Mouse (Mus musculus) cerebellum, adult (tissue): ENCODE measurements around the gene Trip12.
A peak's percentile ranks its signal among the peaks of the same experiment; 100 is the strongest.

Source experiments
- ATAC-seq: cut with Nextera tagmentation; 2 replicates; pipeline ENCODE4 v1.9.2; 2017; ENCODE audit warnings: mild to moderate bottlenecking, moderate library complexity, mixed read lengths; ENCODE audit not compliant: insufficient number of reproducible peaks, low FRiP score, low TSS enrichment

Gene Trip12

DNA sequence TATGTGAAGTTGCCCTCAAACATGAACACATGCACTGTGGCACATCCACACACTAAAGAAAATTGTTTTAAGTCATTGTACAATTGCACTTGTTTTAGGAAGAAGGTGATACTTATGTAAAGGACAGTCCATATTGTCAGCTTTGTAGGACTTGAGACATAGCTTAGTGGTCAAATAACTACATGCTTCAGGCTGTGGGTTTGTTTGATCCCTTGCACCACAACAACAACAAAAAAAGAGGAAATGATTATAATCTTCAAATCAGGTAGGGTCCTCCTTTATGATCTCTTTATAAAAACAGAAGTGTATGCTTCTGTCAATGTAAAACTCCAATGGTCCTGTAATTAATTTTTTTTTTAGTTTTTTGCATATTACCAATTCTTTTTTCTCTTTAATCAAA is 41.1 kb downstream of the Trip12 start:
- ATAC-seq, result no peak

DNA sequence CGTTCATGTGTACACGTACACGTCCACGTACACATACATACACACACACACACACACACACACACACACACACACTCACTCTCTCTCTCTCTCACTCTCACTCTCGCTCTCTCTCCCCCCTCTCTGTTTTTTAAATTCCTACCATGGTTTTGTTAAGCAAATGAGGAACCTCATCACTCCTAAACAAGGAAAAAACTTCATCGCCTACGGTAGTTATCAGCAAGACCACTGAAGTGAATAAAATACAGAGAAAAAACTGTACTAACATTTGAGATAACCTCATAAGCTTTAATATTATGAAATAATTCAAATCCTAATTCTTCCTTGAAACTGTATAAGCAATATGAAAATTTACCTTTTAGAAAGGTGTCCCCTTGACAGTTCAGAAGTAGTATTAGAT is 45.0 kb downstream of the Trip12 start:
- no peak for ATAC-seq

GRCm38 (mm10) chr1:84791393-84791792 is 48.9 kb downstream of the Trip12 start:
- no peak for ATAC-seq

- ATAC-seq, result no peak
Observed at GRCm38 (mm10) chr1:84780630-84781029, 59.7 kb downstream of the Trip12 start.

DNA sequence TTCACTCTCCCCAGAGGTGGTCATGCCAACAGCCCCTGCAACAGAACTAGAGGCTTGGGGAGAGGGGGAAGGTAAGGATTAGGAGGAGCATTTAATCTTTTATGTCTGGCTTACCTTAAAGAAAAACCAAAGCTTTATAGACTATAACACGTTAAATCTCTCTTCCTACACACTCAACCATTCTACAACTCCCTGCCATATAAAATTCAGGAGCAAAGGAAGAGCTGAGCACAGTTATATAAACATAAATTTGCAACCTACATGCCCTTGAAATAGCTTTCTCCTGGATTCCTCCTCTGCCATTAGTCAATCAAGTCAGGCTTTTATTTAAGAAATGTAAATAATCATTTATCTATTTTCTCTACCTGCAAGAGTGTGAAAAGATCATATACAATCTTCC is 62.9 kb downstream of the Trip12 start:
- no peak for ATAC-seq

DNA sequence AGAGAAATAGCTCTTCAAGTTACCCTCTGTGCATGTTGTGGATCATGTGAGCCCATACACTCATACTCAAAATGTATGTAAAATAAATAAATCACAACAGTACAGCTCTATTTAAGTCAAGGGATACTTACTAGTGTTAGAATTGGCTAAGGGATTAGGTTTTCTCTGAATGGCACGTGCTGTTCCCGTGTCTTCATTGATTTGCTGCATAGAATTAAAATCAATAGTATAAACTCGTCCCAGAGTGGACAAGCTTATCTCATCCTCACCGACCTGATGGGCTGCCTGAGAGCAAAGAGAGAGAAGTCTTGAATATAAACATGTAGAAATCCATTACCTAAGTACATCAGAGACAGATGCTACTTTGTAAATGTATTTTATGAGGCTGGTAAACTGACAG is 81.5 kb downstream of the Trip12 start:
- ATAC-seq, result no peak

DNA sequence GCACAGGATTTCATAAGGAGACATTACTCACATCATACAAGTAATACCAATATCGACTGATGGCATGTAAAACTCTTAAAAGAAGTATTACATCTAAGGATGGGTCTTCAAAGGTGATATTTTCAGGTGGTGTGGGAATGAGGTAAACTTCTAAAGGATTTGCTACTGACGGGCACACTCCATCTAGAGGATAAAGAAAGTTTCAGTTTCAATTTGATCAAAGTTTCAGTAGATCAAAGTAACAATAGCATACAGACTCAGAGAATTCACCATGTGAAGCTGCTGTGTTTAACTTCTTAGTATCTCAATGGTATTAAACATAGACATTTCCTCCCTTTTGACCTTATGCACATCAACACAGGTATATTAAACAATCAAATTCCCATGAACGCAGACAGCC is 98.2 kb downstream of the Trip12 start:
- no peak for ATAC-seq

- no peak for ATAC-seq
Observed at GRCm38 (mm10) chr1:84740080-84740479, 100.2 kb downstream of the Trip12 start.

DNA sequence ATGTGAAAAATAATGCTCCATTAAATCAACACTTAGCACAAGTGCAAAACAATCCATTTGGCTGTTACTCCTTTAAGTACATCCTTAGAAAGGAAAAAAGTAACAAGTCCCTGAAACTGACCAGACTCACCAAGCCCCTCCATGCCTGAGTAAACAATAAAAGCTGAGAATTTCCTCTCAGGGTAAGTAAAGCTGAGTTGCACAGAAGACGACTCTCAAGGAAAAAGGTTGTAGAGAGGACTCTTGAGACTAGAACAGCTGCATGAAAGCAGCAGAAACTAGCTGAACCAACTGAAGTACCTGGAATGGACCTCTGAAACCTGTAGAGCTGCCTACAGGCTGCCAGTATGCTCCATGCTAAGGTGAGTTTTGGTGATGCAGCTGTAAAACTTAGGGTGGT is 103.2 kb downstream of the Trip12 start:
- ATAC-seq, result no peak

DNA sequence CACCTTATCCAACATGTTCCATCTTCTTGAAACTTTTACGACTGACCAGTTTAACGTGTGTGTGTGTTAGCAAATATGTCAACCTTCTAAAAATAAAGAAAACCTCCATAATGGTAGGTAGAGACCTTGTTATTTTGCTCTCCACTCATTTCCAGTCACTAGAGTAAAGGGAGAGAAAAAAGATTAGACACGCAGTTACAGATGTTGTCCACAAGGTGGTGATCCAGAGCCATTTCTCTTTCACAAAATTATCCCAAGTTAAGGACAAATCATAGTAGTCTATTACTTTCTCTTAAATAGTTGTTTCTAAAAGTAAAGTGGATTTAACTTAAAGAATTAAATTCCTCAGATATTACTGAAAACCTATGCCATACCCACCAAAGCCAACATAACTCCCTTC is 106.5 kb downstream of the Trip12 start:
- 0 out of 2 replicates have a peak, but pooled peaks have one; percentile 26 for ATAC-seq

DNA sequence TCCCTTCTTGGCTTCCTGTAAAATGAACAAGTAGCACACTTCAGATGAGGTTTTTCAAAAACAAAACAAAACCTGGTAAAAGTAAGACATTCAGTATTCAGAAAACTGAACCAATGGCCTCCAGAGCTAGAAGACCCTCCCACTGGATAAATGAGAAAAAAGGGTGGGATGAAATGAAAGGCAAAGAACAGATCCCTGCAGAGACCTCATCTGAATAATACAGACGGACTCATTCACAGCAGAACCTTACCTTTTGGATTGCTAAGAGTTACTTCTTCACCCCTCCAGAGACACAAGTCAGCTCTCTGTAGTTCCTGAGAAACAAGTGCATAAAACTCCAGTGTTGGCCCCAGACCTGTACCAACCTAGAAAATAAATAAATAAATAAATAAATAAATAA is 108.6 kb downstream of the Trip12 start:
- no peak for ATAC-seq

- no peak for ATAC-seq
Observed at GRCm38 (mm10) chr1:84722841-84723240, 117.5 kb downstream of the Trip12 start.

- no peak for ATAC-seq
Observed at GRCm38 (mm10) chr1:84722371-84722770, 117.9 kb downstream of the Trip12 start.

GRCm38 (mm10) chr1:84721942-84722341 is 118.4 kb downstream of the Trip12 start:
- ATAC-seq, result no peak

GRCm38 (mm10) chr1:84709810-84710785 is 130.2 kb downstream of the Trip12 start:
- peak; percentile 76 for ATAC-seq

GRCm38 (mm10) chr1:84709406-84709805 is 130.9 kb downstream of the Trip12 start:
- peak; percentile 85 for ATAC-seq

GRCm38 (mm10) chr1:84700254-84700653 is 140.1 kb downstream of the Trip12 start:
- no peak for ATAC-seq

DNA sequence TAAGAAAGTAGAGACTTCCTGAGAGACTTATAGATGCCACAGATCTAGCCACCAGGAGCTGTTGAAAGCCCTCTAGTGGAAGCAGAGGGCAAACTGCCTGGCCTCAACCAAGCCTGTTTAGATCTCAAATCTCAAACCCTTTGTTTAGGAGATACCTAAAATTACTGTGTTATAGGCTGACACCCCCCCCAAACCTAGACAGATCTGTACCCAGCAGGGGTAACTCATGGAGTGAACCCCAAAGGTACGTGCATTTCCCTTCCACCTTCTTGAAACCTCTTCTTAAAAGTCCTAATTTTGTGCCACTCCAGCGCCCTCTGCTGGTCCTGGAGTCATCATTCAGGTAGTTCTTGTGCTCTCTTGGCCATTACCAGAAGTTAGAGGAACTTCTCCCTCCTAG is 143.2 kb downstream of the Trip12 start:
- peak; percentile 55; the same call in 1 of the 2 replicates for ATAC-seq

DNA sequence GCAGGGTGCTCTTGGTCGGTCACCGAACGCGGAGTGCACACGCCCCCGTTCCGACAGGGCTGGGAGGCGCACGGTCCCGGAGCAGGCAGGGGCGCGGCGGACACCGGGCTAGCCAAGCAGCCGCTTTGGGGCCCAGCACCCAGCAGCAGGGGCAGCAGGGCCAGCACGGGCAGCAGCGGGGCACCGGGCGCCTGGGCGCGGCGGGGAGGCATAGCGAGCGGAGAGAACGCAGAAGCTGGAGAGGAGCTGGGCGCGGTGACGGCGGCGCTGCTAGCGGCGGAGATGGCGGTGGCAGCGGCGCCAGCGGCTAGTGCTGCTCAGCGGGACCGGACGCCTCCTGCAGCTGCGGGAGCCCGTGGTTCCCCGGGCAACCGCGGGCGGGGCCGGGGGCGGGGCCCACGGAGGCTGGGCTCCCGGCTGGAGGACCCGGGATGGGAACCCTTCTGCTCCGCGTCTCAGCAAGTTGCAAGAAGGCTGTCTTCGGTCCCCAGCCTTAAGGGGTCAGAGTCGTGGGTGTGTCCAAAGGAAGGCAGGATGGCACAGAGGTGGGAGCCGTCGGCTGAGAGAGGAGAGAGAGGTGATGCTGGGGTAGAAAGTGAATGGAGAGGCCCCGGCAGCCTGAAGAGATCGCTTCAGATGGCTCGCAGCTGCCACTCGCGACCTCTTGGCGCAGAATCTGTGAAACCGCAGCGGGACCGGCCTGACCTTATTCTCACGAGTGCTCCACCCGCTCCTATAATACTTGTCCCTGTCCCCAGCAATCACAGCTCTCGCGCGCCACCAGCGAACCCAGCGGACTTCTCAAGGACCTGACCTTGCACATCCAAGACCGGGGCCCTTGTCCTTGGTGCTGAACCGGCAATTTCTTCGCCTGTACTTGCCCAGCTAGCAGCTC is 144.6 kb downstream of the Trip12 start, which contains the start of gene Dner:
Gene Dner (minus strand): TSS at position 705 of the 895 bp plus-strand sequence.
- ATAC-seq, result peak; percentile 62

DNA sequence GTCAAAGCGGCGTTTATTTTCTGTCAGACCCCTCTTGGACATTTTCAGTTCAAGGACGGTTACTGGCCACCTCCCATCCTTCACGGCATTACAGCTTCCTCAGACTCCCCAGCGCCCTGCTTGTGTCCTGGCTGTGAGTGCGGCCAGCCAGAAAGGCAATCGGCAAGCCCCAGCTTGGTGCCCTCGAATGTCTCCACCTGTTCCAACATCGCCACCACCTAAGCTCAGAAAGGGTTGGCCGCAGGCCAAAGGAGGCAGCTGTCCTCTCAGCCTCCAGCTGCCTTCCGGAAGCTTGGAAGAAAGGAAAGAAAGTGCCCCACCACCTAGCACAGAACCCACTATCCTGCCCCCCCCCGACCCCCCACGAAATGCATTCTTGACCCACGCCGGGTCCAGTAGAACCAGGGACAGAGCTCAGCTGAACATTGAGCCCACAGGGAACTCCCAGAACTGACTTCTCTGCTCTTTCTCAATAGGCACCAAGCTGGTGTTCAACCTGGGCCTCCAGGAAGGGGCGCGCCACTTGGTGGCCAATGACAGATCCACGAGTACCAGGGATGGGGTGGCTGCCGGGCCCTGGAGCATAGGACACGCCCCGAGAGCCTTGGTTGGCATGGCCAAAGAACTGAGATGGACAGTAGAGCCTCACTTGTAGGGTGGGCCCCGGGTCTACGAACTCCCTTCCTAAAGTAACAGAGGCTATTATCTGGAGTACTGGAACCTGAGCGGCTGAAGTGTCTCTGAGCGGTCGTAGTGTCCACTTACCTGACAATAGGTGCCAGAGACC is 145.4 kb downstream of the Trip12 start:
- peak; percentile 12; the same call in 1 of the 2 replicates for ATAC-seq
